Mouse (Mus musculus): ENCODE results near the gene Tmem167.

DNA sequence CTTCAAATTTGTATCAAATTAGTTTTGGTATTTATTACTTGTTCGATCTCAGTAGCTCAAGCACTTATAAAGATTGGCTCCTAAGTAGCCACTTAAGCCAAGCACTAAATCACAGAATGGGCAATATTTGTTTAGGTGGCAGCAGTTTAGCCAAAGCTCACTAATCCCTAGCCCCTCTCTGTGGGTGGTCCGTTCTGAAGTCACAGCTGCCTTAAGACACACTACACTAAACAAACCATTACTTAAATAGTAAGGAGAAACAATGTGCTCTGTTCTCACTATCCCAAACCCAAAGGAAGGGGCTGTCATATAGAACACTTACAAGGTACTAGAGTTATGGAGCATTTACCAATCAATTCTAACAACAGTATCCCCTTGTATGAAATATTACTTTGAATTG is 49.3 kb upstream of the Tmem167 start:
- TF ChIP-seq HCFC1 (IDR thresholded peaks at IDR 0.05; ENCODE audit: low read depth, low read length) (no peak), EP300 (IDR thresholded peaks at IDR 0.05; ENCODE audit: low read depth in 1 of 2, low read length in 2 of 2) (no peak), TCF12 (IDR thresholded peaks at IDR 0.05; ENCODE audit: low read depth, low read length) (no peak), MYB (IDR thresholded peaks at IDR 0.05; ENCODE audit: low read depth, low read length) (no peak), NELFE (IDR thresholded peaks at IDR 0.05; ENCODE audit: low read depth, low read length) (no peak), ZMIZ1 (IDR thresholded peaks at IDR 0.05; ENCODE audit: low read depth, low read length) (no peak), CTCF (IDR thresholded peaks at IDR 0.05 in 2 of 3, conservative IDR thresholded peaks at IDR 0.05 in 1 of 3; ENCODE audit: control insufficient read depth in 1 of 3, insufficient read depth in 1 of 3, low read depth in 2 of 3, low read length in 3 of 3, poor library complexity in 1 of 3, severe bottlenecking in 1 of 3) (no peak)
